Mouse (Mus musculus) mature B cell (primary cell): ENCODE data around the gene Adipoq.

ENCODE experiments used
- in situ Hi-C: fragments of 300-500 bp; cut with MboI; formaldehyde crosslinking; loops from 2 replicates; pipeline ENCODE4 v1.14.3; 2019

Adipoq gene

GRCm38 (mm10) chr16:23114339-23115171 lies 31.8 kb upstream of the Adipoq start:
- in situ Hi-C loops, result no loop called here

- in situ Hi-C loops, result no loop called here
Observed at GRCm38 (mm10) chr16:23115486-23115885, 30.9 kb upstream of the Adipoq start.

- in situ Hi-C loops, result no loop called here
Observed at GRCm38 (mm10) chr16:23117173-23117572, 29.2 kb upstream of the Adipoq start.

- in situ Hi-C loops, result no loop called here
Observed at GRCm38 (mm10) chr16:23122446-23122845, 23.9 kb upstream of the Adipoq start.

- in situ Hi-C loops, result no loop called here
Observed at GRCm38 (mm10) chr16:23123104-23123503, 23.2 kb upstream of the Adipoq start.

GRCm38 (mm10) chr16:23124398-23124797 lies 21.9 kb upstream of the Adipoq start:
- in situ Hi-C loops, result no loop called here

- in situ Hi-C loops, result loop anchor here (25.0 kb wide), 1 partner anchor 240 kb away; the partner anchor contains the start of gene Ahsg
Observed at GRCm38 (mm10) chr16:23127311-23127672, 19.0 kb upstream of the Adipoq start.

- in situ Hi-C loops, result loop anchor here (25.0 kb wide), 1 partner anchor 241 kb away; the partner anchor contains the start of gene Ahsg
Observed at GRCm38 (mm10) chr16:23127673-23128375, 18.5 kb upstream of the Adipoq start, which contains the start of gene Rfc4. Gene Rfc4, minus strand, starts transcription at chr16:23127737.

GRCm38 (mm10) chr16:23130303-23130702 lies 16.0 kb upstream of the Adipoq start:
- in situ Hi-C loops, result loop anchor here (25.0 kb wide), 1 partner anchor 243 kb away; the partner anchor contains the start of gene Ahsg

GRCm38 (mm10) chr16:23132336-23132735 lies 14.0 kb upstream of the Adipoq start:
- in situ Hi-C loops, result loop anchor here (25.0 kb wide), 1 partner anchor 245 kb away; the partner anchor contains the start of gene Ahsg

- in situ Hi-C loops, result loop anchor here (25.0 kb wide), 1 partner anchor 248 kb away; the partner anchor contains the start of gene Ahsg
Observed at GRCm38 (mm10) chr16:23135421-23136149, 10.8 kb upstream of the Adipoq start.

- in situ Hi-C loops, result loop anchor here (25.0 kb wide), 1 partner anchor 249 kb away; the partner anchor contains the start of gene Ahsg
Observed at GRCm38 (mm10) chr16:23136406-23136970, 9.8 kb upstream of the Adipoq start.

GRCm38 (mm10) chr16:23140911-23141310 lies 5.4 kb upstream of the Adipoq start:
- in situ Hi-C loops, result loop anchor here (25.0 kb wide), 1 partner anchor 254 kb away; the partner anchor contains the start of gene Ahsg

- in situ Hi-C loops, result loop anchor here (25.0 kb wide), 1 partner anchor 257 kb away; the partner anchor contains the start of gene Ahsg
Observed at GRCm38 (mm10) chr16:23144326-23144725, 2.0 kb upstream of the Adipoq start.

GRCm38 (mm10) chr16:23145211-23145610 lies 1.1 kb upstream of the Adipoq start:
- in situ Hi-C loops, result loop anchor here (25.0 kb wide), 1 partner anchor 258 kb away; the partner anchor contains the start of gene Ahsg

GRCm38 (mm10) chr16:23148936-23149335 lies 2.6 kb downstream of the Adipoq start:
- in situ Hi-C loops, result loop anchor here (25.0 kb wide), 1 partner anchor 262 kb away; the partner anchor contains the start of gene Ahsg

- in situ Hi-C loops, result loop anchor here (25.0 kb wide), 1 partner anchor 262 kb away; the partner anchor contains the start of gene Ahsg
Observed at GRCm38 (mm10) chr16:23149396-23149795, 3.1 kb downstream of the Adipoq start.

GRCm38 (mm10) chr16:23151423-23151822 lies 5.1 kb downstream of the Adipoq start:
- in situ Hi-C loops, result no loop called here

GRCm38 (mm10) chr16:23154261-23154660 lies 7.9 kb downstream of the Adipoq start:
- in situ Hi-C loops, result no loop called here

- in situ Hi-C loops, result no loop called here
Observed at GRCm38 (mm10) chr16:23157013-23157412, 10.7 kb downstream of the Adipoq start.

- in situ Hi-C loops, result no loop called here
Observed at GRCm38 (mm10) chr16:23158292-23158691, 12.0 kb downstream of the Adipoq start.
